Mouse (Mus musculus): ENCODE measurements around the gene Naa50.
A peak's percentile ranks its signal among the peaks of the same experiment; 100 is the strongest.

Naa50 gene

DNA sequence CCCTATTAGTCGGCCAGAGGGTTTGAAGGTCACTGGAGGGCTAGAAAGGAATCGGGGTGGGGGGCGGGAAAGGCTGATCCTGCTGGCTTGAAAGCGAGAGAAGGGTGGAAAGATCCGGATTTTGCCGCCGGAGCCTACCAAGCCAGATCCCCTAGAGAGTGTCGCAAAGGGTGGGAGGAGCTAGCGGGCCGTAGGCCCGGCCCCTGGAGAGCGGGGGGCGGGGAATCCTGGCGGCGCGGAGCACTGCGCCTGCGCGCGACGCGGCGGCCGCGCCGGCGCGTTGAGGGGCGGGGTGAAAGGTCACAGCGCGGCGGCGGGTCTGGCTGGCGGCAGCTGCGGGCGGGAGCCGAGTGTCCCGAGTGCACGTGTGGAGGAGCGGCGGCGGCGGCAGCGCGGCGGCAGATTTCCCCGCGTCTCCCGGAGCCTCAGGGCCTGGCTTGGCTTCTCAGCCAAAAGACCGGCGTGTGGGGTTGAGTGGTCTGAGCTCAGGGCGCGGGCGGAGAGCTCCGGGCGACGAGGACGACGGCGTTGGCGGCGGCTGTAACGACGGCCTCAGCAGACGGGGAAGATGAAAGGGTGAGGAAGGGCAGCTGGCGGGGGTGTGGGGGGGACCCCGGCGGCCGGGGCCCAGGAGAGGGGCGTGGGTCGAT is at the start of gene Naa50, which contains the start of gene Atp6v1a:
Naa50 (plus strand) TSS at position 295 of the 650 bp plus-strand sequence.
Atp6v1a (minus strand) TSS at position 170 of the 650 bp plus-strand sequence.
- DNase-seq (ENCODE audit: extremely low read depth, low read depth), result peak; percentile 66

DNA sequence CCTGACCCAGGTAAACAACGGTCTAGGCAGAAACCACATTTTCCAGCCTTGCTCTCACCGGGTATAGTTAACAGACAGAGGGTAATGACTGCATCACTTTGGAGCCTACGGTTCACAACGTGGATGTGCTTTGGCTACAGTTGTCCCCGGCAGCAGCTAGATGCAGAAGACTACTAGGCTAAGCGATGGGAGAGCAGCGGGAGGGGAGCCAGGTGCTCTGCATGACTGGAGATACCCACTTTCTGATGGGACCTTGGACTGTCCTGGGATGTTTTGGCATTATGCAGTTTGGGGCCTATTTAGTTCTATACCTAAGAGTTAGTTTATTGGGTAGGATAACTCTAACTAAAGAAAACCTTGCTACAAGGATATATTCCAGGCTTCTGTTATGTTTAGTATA is 40.3 kb upstream of the Naa50 start:
- no peak for DNase-seq (ENCODE audit: extremely low read depth, low read depth)

DNA sequence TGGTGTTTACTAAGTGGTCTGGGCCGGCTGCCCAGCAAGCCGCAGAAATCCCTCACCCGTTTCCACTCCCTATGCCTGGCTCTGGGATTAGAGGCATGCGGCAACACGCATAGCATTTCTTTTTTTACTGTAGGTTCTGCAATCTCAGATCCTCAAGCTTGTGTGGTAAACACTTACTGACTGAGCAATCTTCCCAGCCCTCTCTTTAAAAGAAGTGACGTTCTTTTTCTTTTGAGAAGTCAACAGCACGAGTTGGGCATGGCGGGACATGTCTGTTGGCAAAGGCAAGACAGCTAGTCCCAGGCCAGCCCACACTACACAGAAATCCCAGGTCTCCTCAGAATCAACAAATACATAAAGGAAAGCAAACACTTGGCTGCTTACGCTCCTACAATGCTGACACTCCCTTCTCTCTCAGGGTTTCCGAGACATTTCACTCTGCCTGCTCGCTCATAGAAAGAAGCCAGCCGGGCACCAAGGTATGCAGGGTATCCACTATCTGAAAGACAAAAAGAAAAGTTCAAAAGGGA is 38.4 kb upstream of the Naa50 start:
- no peak for DNase-seq (ENCODE audit: extremely low read depth, low read depth)

DNA sequence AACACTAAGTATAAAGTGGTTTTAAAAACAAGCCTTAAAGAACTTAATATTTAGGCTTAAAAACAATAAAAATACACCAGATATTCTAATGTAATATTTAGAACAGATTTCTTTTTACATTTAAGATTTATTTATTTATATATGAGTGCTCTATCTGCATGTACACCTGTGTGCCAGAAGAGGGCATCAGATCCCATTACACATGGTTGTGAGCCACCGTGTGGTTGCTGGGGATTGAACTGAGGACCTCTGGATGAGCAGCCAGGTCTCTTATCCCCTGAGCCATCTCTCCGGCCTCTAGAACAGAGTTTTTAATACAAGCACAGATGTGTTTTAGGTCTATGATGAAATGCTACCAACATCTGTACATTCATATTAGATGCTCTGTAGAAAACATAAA is 36.7 kb upstream of the Naa50 start:
- DNase-seq (ENCODE audit: extremely low read depth, low read depth), result no peak

DNA sequence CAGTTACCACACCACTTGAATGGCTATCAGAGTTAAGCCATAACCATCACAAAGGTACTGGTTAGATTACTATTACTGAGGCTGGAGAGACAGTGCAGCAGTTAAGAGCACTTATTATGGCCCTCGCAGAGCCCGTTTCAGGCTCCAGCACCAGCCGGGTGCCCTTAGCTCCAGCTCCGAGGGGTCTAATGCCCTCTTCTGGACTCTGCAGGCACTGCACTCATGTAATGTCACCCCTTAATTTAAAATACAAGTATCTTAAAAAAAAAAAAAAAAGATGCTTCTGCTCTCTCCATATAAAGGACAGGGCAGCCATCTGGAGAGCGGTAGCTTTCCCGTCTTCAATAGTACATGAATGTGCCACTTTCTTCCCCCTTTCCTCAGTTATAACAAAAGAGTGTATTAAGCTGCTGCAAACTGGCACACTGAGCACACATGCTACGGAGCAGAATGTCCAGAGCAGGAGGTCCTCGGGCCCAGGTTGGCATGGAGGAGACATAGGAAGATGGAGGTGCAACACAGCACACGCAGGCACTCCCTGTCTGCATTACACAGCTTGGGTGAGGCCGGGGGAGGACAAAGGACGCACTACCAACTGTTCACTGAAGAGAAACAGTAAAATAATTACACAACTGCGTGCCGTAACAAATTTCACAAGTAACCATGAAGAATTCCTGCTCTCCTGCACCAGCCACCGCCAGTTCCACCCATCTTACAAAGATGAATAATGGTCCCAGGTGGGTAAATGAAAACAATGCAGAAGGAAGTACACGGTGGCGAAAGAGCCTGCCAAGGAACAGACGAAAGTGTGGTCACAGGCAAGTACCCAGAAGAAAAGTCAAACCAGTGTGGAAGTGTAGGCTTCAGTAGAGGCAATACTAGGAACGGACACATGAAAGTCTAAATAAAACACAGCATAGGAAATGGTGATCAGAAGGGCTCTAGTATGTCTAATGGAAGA is 35.5 kb upstream of the Naa50 start:
- DNase-seq (ENCODE audit: extremely low read depth, low read depth), result peak; percentile 4

DNA sequence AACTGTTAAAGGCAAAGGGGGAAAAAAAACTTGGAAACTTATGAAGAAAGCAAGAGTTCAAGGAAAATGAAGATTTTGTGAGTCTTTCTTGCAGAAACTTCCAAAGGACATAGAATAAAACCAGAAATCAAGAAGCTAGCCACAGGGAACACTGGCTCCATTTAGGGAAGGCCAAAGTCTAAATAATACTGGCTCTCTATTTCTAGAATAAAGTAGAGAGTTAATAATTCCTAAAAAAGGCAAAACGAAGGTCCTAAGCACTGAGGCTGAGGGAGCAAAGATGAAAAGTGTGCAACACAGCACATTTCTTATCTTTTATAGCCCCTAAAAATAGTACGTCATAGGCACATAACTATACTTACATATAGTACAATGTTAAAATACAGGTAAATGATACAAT is 34.4 kb upstream of the Naa50 start:
- DNase-seq (ENCODE audit: extremely low read depth, low read depth), result no peak

DNA sequence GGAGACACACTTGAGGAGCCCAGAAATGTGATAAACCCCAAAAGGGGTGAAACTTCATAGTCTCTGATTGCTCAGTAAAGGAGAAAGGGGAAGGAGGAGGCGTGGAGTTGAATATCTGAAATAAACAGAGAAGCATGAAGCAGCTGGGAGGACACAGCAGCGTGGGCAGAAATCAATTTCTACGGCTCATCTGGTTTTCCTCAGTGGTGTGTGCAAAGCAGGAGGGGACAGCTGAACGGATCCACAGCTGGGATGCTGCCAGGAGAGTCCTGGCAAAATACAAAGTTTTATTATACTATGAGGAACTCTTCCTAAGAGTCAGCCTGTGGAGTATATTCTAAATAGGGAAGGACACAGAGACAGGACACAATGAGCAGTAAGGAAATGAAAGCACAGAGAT is 30.6 kb upstream of the Naa50 start:
- DNase-seq (ENCODE audit: extremely low read depth, low read depth), result no peak

DNA sequence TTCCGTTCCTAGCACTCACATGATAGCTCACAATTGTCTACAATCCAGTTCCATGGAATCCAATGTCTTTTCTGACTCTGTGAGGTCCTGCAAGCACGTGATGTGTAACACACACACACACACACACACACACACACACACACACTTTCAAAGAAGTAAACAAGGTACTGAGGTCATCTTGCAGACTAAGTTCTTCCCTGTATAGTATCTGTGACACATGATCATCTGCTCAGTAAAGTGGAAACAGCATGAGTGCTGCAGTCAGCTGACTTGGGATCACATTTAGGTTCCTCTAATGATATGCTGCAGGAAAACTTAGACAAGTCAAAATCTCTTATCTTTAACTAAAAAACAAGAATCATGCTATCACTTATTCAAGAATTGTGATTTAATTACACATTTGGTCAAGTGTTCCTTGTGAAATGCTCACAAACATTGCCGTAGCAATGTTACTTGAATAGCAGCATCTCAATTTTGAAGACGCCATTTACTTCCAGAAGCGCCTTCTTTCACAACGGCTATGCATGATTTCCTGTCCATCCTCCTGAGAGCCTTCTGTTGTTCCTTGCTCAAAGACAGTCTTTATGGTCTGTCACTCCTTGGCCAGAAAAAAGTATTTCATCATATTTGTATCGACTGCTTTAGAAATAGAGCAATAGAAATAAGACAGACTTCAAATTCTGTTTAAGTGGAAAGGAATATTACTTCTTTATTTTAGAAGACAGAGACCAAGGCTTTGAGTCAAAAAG is 19.7 kb upstream of the Naa50 start:
- DNase-seq (ENCODE audit: extremely low read depth, low read depth), result no peak

DNA sequence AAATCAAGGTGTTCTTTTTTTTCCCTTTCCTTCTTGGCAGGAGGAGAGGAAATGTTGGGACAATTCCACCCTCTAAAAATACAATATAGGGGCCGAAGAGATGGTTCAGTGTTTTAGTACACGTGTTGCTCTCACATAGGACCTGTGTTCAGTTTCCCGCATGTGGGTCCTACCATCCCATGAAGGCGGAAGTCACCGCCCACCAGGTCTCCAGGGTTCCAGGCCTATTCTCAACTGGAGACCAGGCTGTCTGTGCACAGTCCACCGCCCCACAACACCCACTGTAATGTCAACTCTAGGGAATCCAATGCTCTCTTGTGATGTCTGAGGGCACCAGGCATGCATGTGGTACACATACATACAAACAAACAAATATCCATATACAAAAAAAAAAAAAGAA is 17.5 kb upstream of the Naa50 start:
- no peak for DNase-seq (ENCODE audit: extremely low read depth, low read depth)

DNA sequence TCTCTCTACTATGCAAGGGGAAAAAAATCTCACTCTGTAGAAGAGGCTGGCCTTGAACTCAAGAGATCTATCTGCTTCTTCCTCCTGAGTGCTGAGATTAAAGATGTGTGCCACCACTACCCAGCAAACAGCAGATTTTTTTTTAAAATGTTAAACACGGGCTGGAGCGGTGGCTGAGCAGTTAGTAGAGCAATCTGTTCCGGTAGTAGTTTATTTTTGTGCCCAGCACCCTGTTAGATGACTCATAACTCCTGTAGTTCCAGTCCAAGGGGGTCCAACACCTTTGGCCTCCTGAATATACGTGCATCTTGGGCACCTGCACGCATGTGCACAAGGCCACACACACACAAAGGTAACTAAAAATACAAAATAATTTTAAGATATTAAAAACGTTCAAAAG is 17.1 kb upstream of the Naa50 start:
- DNase-seq (ENCODE audit: extremely low read depth, low read depth), result no peak

DNA sequence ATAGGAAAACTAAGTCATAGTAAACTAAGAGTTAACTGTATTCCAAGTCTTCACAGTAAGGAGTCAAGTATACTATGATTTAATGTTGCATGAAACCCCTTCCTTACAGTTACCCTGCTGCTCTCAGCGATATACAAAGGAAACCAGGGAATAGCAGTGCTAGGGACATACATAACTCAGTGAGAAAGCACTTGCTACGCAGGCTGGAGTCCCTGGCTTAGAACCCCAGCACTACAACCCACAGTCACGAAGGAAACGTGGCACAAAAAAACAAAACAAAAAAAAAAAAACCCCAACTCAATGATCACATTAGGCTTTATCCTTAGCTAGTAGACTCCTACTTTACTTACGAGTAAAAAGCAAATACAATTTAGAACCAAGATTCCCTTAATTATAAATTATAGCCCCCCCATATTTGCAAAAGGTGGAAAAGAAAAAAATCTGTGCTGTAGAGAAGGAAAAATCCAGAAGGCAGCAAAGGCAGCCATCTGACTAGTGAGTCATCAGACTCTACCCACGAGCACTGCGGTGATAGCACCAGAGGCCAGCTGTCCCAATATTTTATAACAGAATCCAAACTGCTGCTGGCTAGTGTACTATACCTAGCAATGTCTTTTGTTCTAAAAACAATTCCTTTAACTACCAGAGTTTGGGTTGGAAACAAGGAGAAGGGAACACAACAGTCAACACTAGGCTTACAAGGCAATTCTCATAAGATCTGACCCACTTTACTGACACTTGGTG is 16.5 kb upstream of the Naa50 start:
- DNase-seq (ENCODE audit: extremely low read depth, low read depth), result no peak

DNA sequence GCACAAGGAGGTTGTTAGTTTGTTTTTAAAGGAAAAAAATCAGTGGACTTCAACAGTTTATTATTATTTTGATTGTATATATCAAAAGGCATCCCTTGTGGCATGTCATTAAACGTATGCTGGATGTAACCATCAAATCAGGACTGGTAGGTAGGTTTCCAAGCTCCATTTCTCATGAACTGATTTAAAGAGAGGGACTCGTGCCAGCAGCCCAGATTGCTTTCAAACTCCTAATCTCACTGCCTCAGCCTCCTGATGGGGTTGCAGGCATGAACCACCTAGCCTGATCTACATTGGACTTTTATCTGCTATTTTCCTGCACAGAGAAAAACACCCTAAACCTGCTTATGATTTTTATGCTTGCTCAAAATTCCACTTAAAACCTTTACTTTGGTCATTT is 15.8 kb upstream of the Naa50 start:
- DNase-seq (ENCODE audit: extremely low read depth, low read depth), result no peak

DNA sequence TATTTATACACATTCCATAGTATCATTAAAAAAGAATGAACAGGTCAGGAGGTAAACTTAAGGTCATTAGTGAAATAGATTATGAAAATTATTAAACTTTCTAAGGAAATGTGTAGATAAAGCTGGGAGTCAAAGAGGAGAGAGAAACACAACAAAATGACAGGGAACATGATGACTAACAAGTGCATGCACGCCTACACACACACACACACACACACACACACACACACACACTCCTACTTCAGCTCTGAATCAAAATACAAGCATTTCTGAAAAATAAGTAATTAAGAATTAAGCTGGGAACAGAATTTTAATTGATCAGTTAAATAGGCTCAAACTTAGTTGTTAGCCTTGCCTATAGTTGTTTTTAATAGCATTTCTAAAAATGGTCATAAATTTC is 14.9 kb upstream of the Naa50 start:
- no peak for DNase-seq (ENCODE audit: extremely low read depth, low read depth)

DNA sequence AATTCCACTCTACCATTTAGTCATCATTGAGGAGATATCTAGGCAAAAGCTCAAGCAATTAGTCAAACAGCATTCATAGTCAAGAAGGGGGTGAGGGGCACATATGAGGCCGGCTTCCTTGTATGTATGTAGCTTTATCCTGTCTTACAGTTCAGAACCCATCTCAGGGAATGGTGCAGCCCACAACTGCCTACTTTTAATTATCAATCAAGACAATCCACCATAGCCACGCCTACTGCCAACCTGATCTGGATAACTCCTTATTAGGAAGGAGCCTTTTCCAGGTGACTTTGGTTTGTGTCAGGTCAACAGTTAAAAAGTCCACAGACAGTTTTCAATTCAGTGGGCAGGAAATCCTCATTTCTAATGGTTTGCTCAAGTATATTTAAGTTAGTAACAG is 14.2 kb upstream of the Naa50 start:
- no peak for DNase-seq (ENCODE audit: extremely low read depth, low read depth)

DNA sequence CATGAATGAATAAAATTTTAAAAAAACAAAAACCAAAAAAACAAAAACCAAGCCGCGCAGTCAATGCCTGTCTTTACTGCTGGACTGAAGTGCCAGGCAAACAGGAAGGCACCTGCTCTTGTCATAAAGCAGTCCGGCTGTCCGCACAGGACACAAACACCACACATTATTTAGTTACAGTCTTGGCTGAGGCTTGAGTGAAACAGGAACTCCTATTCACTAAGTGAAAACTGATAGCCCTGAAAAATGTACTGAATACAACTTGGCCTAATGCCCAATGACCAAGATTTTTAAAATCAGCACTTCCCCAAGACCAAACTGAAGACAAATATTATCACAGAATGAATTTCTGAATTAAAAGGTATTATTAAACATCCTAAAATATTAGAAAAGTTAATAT is 13.2 kb upstream of the Naa50 start:
- DNase-seq (ENCODE audit: extremely low read depth, low read depth), result peak; percentile 30

DNA sequence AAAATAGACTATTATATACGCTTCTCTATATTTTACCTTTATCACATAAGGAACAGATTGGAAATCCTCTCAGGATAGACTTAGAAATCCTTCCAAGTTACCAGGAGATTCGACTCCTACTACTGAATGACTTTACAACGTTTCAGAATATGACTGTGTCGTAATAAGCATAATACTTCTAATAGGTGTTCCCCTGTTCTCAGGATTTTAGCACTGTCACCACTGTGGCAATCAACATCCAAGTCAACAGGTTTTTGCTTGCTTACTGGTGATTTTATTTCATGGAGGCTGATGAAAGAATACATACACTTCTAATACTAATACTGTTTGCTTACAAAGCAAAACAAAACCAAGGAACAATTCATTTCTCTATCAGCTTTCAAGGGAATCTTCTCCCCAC is 7.3 kb upstream of the Naa50 start:
- DNase-seq (ENCODE audit: extremely low read depth, low read depth), result no peak

DNA sequence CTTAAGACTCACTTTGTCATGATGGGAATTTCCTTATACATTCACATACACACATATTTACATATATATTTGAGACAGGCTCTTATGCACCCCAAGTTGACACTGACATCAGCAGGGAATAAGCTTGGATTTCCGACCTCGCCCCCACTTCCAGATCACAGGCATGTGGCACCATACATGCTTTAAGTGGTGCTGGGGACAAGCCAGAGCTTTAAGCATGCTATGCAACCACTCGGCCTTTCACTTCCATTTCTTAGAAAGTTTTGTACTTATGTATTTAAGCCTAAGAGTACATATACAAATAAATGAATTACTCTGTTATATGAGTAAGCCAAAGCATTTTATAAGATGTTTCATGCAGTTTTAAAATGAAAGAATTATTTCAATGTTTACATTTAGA is 6.4 kb upstream of the Naa50 start:
- DNase-seq (ENCODE audit: extremely low read depth, low read depth), result no peak

DNA sequence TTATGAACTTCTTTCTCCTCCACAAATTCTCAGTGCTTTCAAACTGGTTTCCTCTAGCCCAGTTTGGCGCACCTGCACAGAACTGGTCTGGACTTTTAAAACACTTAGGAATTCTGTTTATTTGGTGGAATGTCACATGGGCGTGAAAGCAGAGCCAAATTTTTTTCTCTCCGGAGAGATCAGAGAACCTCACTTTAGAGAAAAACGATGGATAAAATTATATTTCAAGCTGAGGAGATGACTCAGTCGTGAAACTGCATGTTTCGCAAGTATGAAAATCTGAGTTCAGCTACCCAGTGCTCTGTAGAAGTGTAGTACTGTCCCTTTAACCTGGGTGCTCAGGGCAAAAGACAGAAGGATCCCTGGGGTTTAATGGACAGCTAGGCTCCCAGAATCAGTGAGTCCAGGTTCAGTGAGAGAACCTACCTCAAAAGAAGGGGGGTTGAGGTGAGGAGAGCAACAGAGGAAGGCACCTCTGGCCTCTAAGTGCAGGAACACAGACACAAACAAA is 3.1 kb upstream of the Naa50 start:
- no peak for DNase-seq (ENCODE audit: extremely low read depth, low read depth)

DNA sequence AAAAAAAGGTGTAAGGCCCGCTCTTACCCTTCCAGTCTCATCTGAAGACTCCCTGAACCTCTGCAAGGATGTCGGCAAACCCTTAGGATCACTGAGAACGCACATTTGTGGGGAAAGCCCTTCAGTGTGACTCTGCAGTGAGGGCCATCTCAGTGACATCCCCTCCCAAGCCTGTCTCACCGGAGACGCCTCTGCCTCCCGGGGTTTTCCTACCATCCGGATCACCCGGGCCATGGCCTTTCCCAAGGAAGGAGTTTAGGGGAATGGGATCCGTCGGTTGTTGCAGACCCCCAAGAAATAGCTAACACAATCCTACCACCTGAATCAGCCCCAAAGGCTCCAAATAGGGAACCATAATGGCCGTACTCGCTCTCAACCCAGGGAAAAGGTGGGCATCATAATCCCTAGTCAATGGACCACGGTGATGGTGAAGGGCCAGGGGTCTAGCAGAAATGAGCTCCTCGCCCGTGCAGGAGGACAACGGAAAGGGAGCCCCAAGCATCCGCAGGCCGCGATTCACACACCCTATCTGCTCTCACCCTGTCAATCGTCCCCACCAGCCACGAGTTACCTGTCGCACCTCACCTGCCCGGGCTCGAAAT is 1.2 kb upstream of the Naa50 start:
- no peak for DNase-seq (ENCODE audit: extremely low read depth, low read depth)

DNA sequence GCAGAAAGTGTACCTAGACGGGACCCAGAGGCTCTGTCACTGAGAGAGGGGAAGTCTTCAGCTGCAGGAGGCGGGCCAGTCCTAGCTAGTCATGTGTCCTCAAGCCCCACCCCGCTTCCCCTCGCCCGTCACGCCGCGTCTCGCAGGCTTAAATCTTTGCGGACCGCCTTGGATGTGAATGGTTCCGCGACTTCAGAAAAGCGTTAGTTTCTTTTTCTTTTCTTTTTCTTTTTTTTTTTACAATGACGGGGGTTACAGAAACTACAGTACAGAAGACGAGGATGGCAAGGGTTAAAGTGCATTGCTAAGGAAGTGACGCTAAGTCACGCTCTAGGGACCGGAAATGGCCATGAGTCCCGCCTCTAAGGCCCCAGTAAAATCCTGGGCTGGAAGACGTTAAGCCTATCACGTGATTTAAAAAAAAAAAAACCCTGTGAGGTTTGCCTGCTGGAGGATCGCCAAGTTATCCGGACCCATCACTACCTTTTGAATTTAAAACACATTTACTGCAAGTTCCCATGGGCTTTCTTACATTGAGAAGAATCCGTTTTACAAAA is 573 bp upstream of the Naa50 start:
- DNase-seq (ENCODE audit: extremely low read depth, low read depth), result peak; percentile 94

Measured in MEL-GATA-1-ER (cell line).